Mouse (Mus musculus) bone marrow, adult 2 months (tissue): ENCODE data around the gene Gpc1.

Experiments
- CTCF ChIP-seq: fragments of 200-500 bp; IDR thresholded peaks from 2 replicates; pipeline ENCODE4 v1.5.1; 2011; ENCODE audit warnings: low read length, control low read depth; ENCODE audit not compliant: control insufficient read depth, insufficient read depth
- POLR2A ChIP-seq: fragments of 200-500 bp; IDR thresholded peaks from 2 replicates; pipeline ENCODE4 v1.6.1; 2011; ENCODE audit warnings: low read depth, mild to moderate bottlenecking, control low read depth, low read length, borderline replicate concordance; ENCODE audit not compliant: control insufficient read depth

DNA sequence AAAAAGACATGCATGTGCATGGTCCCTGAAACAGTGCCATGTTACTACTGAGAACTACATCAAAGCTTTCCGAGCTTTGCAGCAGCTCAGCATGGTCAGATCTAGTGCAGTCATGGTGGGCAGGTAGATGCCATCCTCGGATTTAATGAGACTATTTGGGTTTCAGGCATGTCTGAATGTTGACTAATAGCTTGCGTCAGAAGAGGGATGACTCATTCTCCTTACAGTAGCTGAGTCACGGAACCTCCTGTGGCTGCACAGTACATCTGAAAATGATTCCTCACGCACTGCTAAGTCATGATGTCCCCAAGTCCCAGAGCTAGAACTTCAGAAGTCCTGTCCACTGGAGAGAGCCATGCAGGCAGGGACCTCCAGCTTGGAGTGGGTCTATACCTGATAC, 31.8 kb upstream of the Gpc1 start:
- no peak for TF ChIP-seq POLR2A
- no peak for TF ChIP-seq CTCF
